Mouse (Mus musculus): ENCODE measurements around the gene Pde6d.

DNA sequence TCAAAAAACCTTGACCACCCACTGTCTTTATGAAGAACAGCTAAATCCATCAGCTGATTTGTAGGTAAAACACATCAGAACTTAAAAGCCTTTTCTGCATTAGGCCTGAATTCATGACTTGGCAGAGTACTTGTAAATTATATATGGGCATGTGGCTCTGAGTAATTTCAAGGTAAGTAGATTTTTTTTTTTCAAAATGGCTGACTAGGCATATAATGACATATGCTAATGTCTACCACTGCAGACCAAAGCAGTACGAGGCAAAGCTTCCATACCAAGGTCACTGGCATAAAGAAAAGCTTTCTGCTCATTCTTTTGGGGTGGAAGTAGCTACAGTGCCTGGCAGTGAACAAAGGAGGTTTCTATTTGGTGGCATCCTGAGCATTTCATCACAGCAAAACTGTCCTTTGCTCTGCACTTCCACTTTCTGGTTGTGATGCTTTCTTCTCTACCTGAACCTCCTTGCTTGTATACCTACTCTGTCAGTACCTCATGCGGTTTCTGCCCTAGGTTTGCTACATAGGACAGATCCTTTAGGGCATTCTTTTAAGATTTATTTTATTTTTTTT, 13.1 kb downstream of the Pde6d start:
- TF ChIP-seq CTCF (IDR thresholded peaks at IDR 0.05; ENCODE audit: borderline replicate concordance, extremely low read depth, insufficient read depth, insufficient read length) = no peak
- TF ChIP-seq POLR2A (IDR thresholded peaks at IDR 0.05; ENCODE audit: borderline replicate concordance, extremely low read depth, insufficient read depth, insufficient read length, poor library complexity, severe bottlenecking) = no peak

Data from brain, embryonic 14.5 days (tissue).